Comparison of ENCODE assay signal across 7 mouse cellular contexts in genomic region chr6:4557678-4558077, GRCm38 (mm10). TPM values are rescaled to one million over a fixed set of nuclear protein-coding genes. Genes with fewer than 3 reads are reported as not detected.
DNase-seq lines count a peak whose midpoint lies in the region; ATAC-seq lines count a peak whose summit lies in the region.

No protein-coding gene starts in this region.

- peak; percentile 45 for DNase-seq in Muller cell, postnatal 12 days (ENCODE audit: inconsistent ontology term)
- peak; percentile 57 to 66 for DNase-seq in adrenal gland, postnatal 36 days
- peak; percentile 30 to 71 for DNase-seq in frontal cortex, adult 2 months (ENCODE audit: extremely low spot score in 1 of 2, low spot score in 1 of 2)
- DNase-seq in induced T-regulatory cell, adult 2 months (ENCODE audit: low read depth) = peak; percentile 6
- DNase-seq in left cerebral cortex, postnatal 36 days (ENCODE audit: low spot score in 2 of 2) = peak; percentile 7 to 34
- DNase-seq in yolk sac, embryonic 10.5 days (ENCODE audit: low spot score) = peak; percentile 85

- intact Hi-C loops in left cerebral cortex, postnatal 36 days (cut with DNase I) = loop anchor here (2.0 kb wide), 1 partner anchor 553 kb away; no protein-coding TSS in a partner anchor

- peak; percentile 96 for ATAC-seq in megakaryocyte progenitor cell, adult 5-6 weeks (replicated peaks; ENCODE audit: poor library complexity)

RNA-seq across cellular contexts. Expression of gene Casd1, which starts 43.0 kb away (rescaled TPM):
- total RNA-seq in adrenal gland, postnatal 36 days (2021) = 10 to 100 TPM; 31.2 to 47.8 TPM
- polyA plus RNA-seq in frontal cortex, adult 2 months (2012; rRNA removed) = 41.5 and 46.0 TPM in 2 replicates
- total RNA-seq in left cerebral cortex, postnatal 36 days (2021) = 10 to 100 TPM; 47.4 to 51.7 TPM
- total RNA-seq in megakaryocyte progenitor cell, adult 5-6 weeks (2015) = 33.1 and 42.9 TPM in 2 replicates
- total RNA-seq in megakaryocyte progenitor cell, adult 5-6 weeks (2017) = 53.3 and 62.2 TPM in 2 replicates

RNA-seq across cellular contexts. Expression of gene Col1a2, which starts 53.1 kb away (rescaled TPM):
- total RNA-seq in adrenal gland, postnatal 36 days (2021) = 100 to 1,000 TPM; 123 to 220 TPM
- 9.0 and 11.9 TPM in 2 replicates for polyA plus RNA-seq in frontal cortex, adult 2 months (2012; rRNA removed)
- 10 to 100 TPM; 21.4 to 26.5 TPM for total RNA-seq in left cerebral cortex, postnatal 36 days (2021)
- total RNA-seq in megakaryocyte progenitor cell, adult 5-6 weeks (2015) = 0.15 TPM in 1 of 2 replicates, not detected in the other
- total RNA-seq in megakaryocyte progenitor cell, adult 5-6 weeks (2017) = not detected in 2 replicates

Comparison
In these comparisons a context has a peak if more than half of its experiments do, and no peak if none do; other contexts are left out.
1. Peak in every context shown above with its lines: DNase-seq and ATAC-seq.
2. DNase-seq: peak in every context shown above with its lines; median percentile 85 in yolk sac, embryonic 10.5 days; 62 in adrenal gland, postnatal 36 days; 50 in frontal cortex, adult 2 months; 45 in Muller cell, postnatal 12 days; 20 in left cerebral cortex, postnatal 36 days; 6 in induced T-regulatory cell, adult 2 months.
3. RNA of gene Col1a2, which starts 53.1 kb away (total RNA-seq): 123 to 220 TPM in adrenal gland, postnatal 36 days and 21.4 to 26.5 TPM in left cerebral cortex, postnatal 36 days; 0.15 TPM in megakaryocyte progenitor cell, adult 5-6 weeks; every median in the first group is over 10 times any median in the second.